19 mouse cellular contexts compared by ENCODE assay signal in the genomic region with DNA sequence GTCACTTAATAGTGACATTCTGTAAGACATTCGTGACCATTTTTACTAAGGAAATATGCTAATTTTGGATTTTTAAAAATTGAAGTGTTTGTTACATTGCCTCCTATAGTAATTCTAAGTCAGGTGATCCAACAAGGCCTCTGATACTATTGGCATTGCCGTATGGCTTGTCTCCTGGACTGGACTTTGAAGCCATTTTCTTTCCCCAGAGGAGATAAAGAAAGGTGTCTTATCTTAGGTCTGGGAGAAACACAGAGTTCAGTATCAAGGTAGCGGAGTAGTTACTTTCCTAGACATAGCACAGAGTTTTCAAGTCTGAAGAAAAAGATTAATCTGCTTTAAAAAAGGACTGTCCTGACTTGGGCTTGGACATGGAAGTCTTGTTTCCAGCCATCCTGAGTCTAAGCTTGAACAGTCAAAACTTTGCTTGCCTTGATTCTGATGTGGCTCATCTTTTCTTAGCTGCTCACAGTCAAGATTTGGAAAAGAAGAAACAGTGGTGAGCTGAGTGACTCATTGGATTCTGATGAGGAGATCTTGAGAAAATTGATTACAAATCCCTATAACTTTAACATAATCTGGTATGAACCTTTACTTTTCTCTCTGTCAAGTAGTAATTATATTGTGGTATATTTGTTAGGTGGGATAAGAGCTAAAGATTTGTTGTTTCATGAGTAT. TPM values are rescaled to one million over a fixed set of nuclear protein-coding genes. Genes with fewer than 3 reads are reported as not detected.
"Had no signal": no experiment of that assay in that cellular context is flagged by ENCODE, and none has a peak within 500 bp of the region (broad histone marks: within the 10 kb centered on the region; RNA-seq: fewer than 3 reads in every experiment).

No protein-coding gene starts in this region.

- H3K4me3 ChIP-seq: lung, embryonic 15.5 days; megakaryocyte, embryonic 14.5 days; midbrain, embryonic 13.5 days; midbrain, embryonic 15.5 days; neural tube, embryonic 12.5 days had no signal

- ATAC-seq: lung, postnatal 0 days; midbrain, embryonic 13.5 days; midbrain, embryonic 15.5 days had no signal

- H3K4me2 ChIP-seq: lung, embryonic 15.5 days; midbrain, embryonic 11.5 days; midbrain, embryonic 13.5 days; midbrain, embryonic 15.5 days; neural tube, embryonic 12.5 days had no signal

- H3K27me3 ChIP-seq: lung, embryonic 15.5 days; megakaryocyte, embryonic 14.5 days; midbrain, embryonic 13.5 days; midbrain, embryonic 15.5 days; neural tube, embryonic 12.5 days had no signal

- H3K27ac ChIP-seq: lung, embryonic 15.5 days; macrophage; midbrain, embryonic 13.5 days; midbrain, embryonic 15.5 days; neural tube, embryonic 12.5 days had no signal

- H3K4me1 ChIP-seq: lung, embryonic 15.5 days; megakaryocyte, embryonic 14.5 days; midbrain, embryonic 13.5 days; midbrain, embryonic 15.5 days; neural tube, embryonic 12.5 days had no signal

- H3K9ac ChIP-seq: lung, embryonic 15.5 days; midbrain, embryonic 13.5 days; midbrain, embryonic 15.5 days; neural tube, embryonic 12.5 days had no signal

- H3K36me3 ChIP-seq: lung, embryonic 15.5 days; midbrain, embryonic 13.5 days; midbrain, embryonic 15.5 days; neural tube, embryonic 12.5 days had no signal

- H3K9me3 ChIP-seq: lung, embryonic 15.5 days; megakaryocyte, embryonic 14.5 days; midbrain, embryonic 13.5 days; midbrain, embryonic 15.5 days; neural tube, embryonic 12.5 days had no signal

- DNase-seq: lung, adult 2 months; lung, postnatal 14 days; lung, postnatal 36 days; right cerebral cortex, postnatal 14 days; spleen, adult 18-20 months; thymus, adult 18-20 months; thymus, postnatal 14 days; thymus, postnatal 36 days had no signal

RNA-seq across cellular contexts. Expression of gene Cps1, which starts 11.1 kb away (rescaled TPM):
- total RNA-seq: megakaryocyte progenitor cell, adult 5-6 weeks; monocyte, adult 5-6 weeks; neutrophil, adult 5-6 weeks had no signal
- polyA plus RNA-seq: macrophage had no signal
